Mouse (Mus musculus) liver, embryonic 14.5 days (tissue): ENCODE results near the gene G6pc.
A peak's percentile ranks its signal among the peaks of the same experiment; 100 is the strongest.

Experiments used
- CTCF ChIP-seq: IDR thresholded peaks from 2 replicates; pipeline ENCODE4 v1.5.1; 2016; ENCODE audit warnings: antibody characterized with exemption, low read depth, control low read depth
- EP300 ChIP-seq: IDR thresholded peaks from 2 replicates; pipeline ENCODE4 v1.6.1; 2016; ENCODE audit warnings: antibody characterized with exemption, low read depth

DNA sequence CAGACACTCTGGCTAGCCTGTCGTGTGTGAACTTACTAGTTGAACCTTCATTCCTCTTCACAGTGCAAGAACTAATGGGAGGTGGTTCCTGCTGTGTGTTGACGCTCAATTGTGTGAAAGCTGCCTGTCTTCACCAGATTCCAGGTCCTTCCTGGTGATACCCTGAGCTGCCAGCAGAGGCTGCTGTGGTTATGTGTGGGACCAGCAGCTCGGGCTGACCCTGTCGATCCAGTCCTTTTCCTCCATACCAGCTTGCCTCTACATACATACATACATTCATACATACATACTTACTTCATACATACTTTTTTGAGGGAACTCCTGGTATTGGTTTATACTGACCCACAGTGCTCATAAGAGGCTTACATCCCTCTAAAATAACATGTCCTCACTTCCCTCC, 43.8 kb upstream of the G6pc start:
- TF ChIP-seq CTCF, result peak; percentile 96
- TF ChIP-seq EP300, result no peak
